Mouse (Mus musculus): Measurements from ENCODE around the gene Tmem151a. TPM values are rescaled to one million over a fixed set of nuclear protein-coding genes. Genes with fewer than 3 reads are reported as not detected.
"Not testable (repeated sequence)": the region's sequence is repeated elsewhere in the genome, so short reads cannot be mapped to it uniquely, and the experiment has no call there.

Gene Tmem151a
- polyA plus RNA-seq, 1 experiment from 2014 or later = 1.8 TPM

GRCm38 (mm10) chr19:5087884-5088728, 2.8 kb upstream of the Tmem151a start, which contains the start of gene Yif1a:
Yif1a (plus strand) TSS chr19:5088538.
- Histone ChIP-seq H3K27ac (peak within 1 kb of the TSS; percentile 84), H3K36me3 (peaks cover 38% of the 10 kb centered on the region), H3K4me3 (peak within 1 kb of the TSS; percentile 84), H3K9me3 (no peaks in the 10 kb centered on the region), H3K4me1 (replicated peaks) (peaks cover 36% of the 10 kb centered on the region), H3K27me3 (ENCODE audit: insufficient read depth, poor library complexity, severe bottlenecking) (peaks cover 35% of the 10 kb centered on the region)
- peak; percentile 93 for DNase-seq (ENCODE audit: low spot score)
- WGBS = under 1% methylated on average over 58 of the region's 58 CpGs

GRCm38 (mm10) chr19:5086533-5086932, 1.2 kb upstream of the Tmem151a start:
- H3K27me3 ChIP-seq (ENCODE audit: insufficient read depth, poor library complexity, severe bottlenecking) = peaks cover 51% of the 10 kb centered on the region
- peaks cover 22% of the 10 kb centered on the region for H3K36me3 ChIP-seq
- H3K27ac ChIP-seq; DNase-seq (ENCODE audit: low spot score); H3K9me3 ChIP-seq; H3K4me3 ChIP-seq: not testable (repeated sequence)
- H3K4me1 ChIP-seq (replicated peaks) = peaks cover 36% of the 10 kb centered on the region
- WGBS = 58% methylated on average over 4 of the region's 4 CpGs

DNA sequence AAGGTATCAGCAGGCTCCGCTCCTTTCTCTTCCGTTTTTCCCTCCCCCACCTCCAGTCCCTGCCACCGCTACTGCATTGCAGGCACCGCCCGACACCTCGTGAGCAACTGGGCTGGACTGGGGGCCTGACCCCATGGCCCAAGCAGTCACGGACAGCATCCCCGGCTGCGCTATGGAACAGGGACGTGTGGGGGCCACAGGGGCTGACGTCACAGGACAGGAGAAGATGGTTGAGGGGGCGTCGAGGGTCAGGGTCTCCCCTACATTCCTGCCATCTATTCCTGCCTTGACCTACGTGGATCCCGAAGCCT, 542 bp downstream of the Tmem151a start:
- H3K4me3 ChIP-seq = peak overlapping the region; percentile 57
- peaks cover 68% of the 10 kb centered on the region for H3K27me3 ChIP-seq (ENCODE audit: insufficient read depth, poor library complexity, severe bottlenecking)
- 6% methylated on average over 15 of the region's 15 CpGs for WGBS
- H3K27ac ChIP-seq = no peak overlapping the region; the same call in 1 of the 2 replicates
- H3K36me3 ChIP-seq = peaks cover 5% of the 10 kb centered on the region; the same call in 1 of the 2 replicates
- peaks cover 36% of the 10 kb centered on the region for H3K4me1 ChIP-seq (replicated peaks)
- no peak for DNase-seq (ENCODE audit: low spot score)
- H3K9me3 ChIP-seq = no peaks in the 10 kb centered on the region

DNA sequence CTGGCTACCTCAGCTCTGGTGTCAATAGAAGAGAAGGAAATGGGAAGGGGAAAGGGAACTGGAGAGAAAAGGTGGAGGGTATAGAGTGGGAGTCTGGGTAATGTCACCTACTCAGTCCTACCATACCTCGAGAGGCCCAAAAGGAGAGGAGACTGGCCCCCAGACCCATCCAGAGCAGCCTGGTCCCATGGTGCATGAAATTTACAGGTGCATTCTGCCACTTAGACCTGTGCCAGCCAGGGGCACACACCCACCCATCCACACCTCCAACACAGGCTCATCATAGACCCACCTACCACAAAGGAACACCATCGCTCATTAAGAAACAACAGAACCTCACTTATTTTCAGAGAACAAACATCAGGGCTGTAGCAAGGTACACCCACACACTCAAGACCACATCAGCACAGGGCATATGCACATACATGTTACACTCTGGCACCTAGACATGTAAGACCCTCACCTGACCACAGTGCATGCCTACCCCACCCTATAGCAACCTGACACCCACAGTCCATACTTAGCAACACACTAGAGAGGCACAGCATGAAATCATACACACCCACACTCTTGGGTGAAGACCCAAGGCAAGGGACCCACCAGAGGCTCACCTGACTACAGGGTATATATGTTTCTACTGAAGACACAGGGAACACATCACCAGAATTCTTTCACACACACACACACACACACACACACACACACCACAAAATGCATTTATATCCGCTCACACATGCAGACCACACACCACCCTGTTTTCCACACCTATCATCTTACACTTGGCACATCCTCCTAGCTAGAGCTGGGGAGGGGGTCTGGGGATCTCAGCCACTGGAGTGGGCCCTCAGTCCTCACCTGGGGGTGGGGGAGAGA, 1.1 kb downstream of the Tmem151a start:
- Histone ChIP-seq H3K4me3 (peak overlapping the region; percentile 57), H3K36me3 (no peaks in the 10 kb centered on the region), H3K9me3 (no peaks in the 10 kb centered on the region), H3K4me1 (replicated peaks) (peaks cover 30% of the 10 kb centered on the region), H3K27me3 (ENCODE audit: insufficient read depth, poor library complexity, severe bottlenecking) (peaks cover 70% of the 10 kb centered on the region), H3K27ac (no peak overlapping the region)
- no peak for DNase-seq (ENCODE audit: low spot score)
- 77% methylated on average over 3 of the region's 3 CpGs for WGBS

- Histone ChIP-seq H3K27ac (no peak overlapping the region), H3K27me3 (ENCODE audit: insufficient read depth, poor library complexity, severe bottlenecking) (peaks cover 70% of the 10 kb centered on the region), H3K4me1 (replicated peaks) (peaks cover 18% of the 10 kb centered on the region), H3K9me3 (no peaks in the 10 kb centered on the region), H3K4me3 (no peak overlapping the region), H3K36me3 (no peaks in the 10 kb centered on the region)
- no peak for DNase-seq (ENCODE audit: low spot score)
- WGBS = 65% methylated on average over 24 of the region's 24 CpGs
Observed at GRCm38 (mm10) chr19:5082596-5082995, 2.7 kb downstream of the Tmem151a start.

DNA sequence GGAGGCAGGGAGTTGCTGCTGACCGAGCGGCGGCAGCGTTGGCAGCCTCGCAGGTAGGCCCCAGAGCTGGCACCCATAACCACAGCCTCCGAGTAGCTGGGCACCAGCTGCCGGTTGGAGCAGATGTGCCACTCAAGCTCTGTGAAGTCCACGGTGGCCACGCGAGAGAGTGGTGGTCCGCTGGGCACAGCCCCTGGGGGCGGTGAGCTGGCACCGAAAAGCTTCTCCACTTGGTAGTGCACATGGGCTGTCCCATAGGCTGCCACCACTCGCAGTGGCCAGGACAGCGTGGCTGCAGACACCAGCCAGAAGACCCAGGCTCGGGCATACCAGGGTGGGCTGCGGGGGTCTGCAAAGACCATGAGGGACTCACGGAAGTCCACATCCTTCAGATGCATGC, 3.3 kb downstream of the Tmem151a start:
- Histone ChIP-seq H3K36me3 (no peaks in the 10 kb centered on the region), H3K4me1 (replicated peaks) (peaks cover 13% of the 10 kb centered on the region), H3K27ac (no peak overlapping the region), H3K4me3 (no peak overlapping the region), H3K9me3 (no peaks in the 10 kb centered on the region), H3K27me3 (ENCODE audit: insufficient read depth, poor library complexity, severe bottlenecking) (peaks cover 70% of the 10 kb centered on the region)
- no peak for DNase-seq (ENCODE audit: low spot score)
- 71% methylated on average over 18 of the region's 18 CpGs for WGBS

- Histone ChIP-seq H3K27ac (no peak overlapping the region), H3K27me3 (ENCODE audit: insufficient read depth, poor library complexity, severe bottlenecking) (peaks cover 52% of the 10 kb centered on the region), H3K4me1 (replicated peaks) (no peaks in the 10 kb centered on the region), H3K36me3 (no peaks in the 10 kb centered on the region), H3K4me3 (no peak overlapping the region), H3K9me3 (no peaks in the 10 kb centered on the region)
- no peak for DNase-seq (ENCODE audit: low spot score)
- WGBS = 96% methylated on average over 1 of the region's 1 CpGs
Observed at GRCm38 (mm10) chr19:5079279-5079678, 6.1 kb downstream of the Tmem151a start.

DNA sequence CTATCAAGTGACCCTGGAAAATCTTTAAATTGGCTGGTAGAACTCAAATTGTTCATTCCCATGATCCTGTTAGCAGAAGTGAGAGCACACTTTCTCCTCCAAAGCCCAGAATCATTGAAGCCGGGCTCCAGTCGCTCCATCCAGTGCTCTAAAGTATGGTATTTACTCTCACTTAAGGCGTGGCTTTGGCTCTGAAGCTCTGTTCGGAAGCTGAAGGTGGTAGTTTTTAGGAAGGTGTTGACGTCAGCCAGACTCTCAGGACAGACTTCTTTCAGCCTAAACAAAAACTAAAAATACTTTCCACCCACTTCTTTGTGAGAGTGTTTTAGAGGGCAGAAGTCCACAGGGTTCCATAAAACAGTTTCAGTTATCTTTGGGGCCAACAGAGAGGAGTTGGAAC, 11.8 kb downstream of the Tmem151a start:
- Histone ChIP-seq H3K4me3 (no peak overlapping the region), H3K27ac (no peak overlapping the region), H3K27me3 (ENCODE audit: insufficient read depth, poor library complexity, severe bottlenecking) (peaks cover 45% of the 10 kb centered on the region), H3K36me3 (no peaks in the 10 kb centered on the region), H3K4me1 (replicated peaks) (peaks cover 45% of the 10 kb centered on the region), H3K9me3 (no peaks in the 10 kb centered on the region)
- 48% methylated on average over 5 of the region's 5 CpGs for WGBS
- no peak for DNase-seq (ENCODE audit: low spot score)

- Histone ChIP-seq H3K27me3 (ENCODE audit: insufficient read depth, poor library complexity, severe bottlenecking) (peaks cover 50% of the 10 kb centered on the region), H3K4me3 (peak overlapping the region; percentile 61), H3K9me3 (no peaks in the 10 kb centered on the region), H3K4me1 (replicated peaks) (peaks cover 50% of the 10 kb centered on the region), H3K27ac (peak overlapping the region; percentile 90), H3K36me3 (no peaks in the 10 kb centered on the region)
- peak; percentile 85 for DNase-seq (ENCODE audit: low spot score)
- under 1% methylated on average over 15 of the region's 15 CpGs for WGBS
Observed at GRCm38 (mm10) chr19:5073028-5073427, 12.3 kb downstream of the Tmem151a start.

- Histone ChIP-seq H3K27ac (peak overlapping the region; percentile 90), H3K9me3 (no peaks in the 10 kb centered on the region), H3K4me3 (peak overlapping the region; percentile 61), H3K4me1 (replicated peaks) (peaks cover 55% of the 10 kb centered on the region), H3K36me3 (no peaks in the 10 kb centered on the region), H3K27me3 (ENCODE audit: insufficient read depth, poor library complexity, severe bottlenecking) (peaks cover 55% of the 10 kb centered on the region)
- peak; percentile 49 for DNase-seq (ENCODE audit: low spot score)
- 3% methylated on average over 20 of the region's 20 CpGs for WGBS
Observed at GRCm38 (mm10) chr19:5072389-5073019, 12.8 kb downstream of the Tmem151a start.

- Histone ChIP-seq H3K4me1 (replicated peaks) (peaks cover 63% of the 10 kb centered on the region), H3K27me3 (ENCODE audit: insufficient read depth, poor library complexity, severe bottlenecking) (peaks cover 62% of the 10 kb centered on the region), H3K36me3 (no peaks in the 10 kb centered on the region), H3K9me3 (no peaks in the 10 kb centered on the region), H3K4me3 (peak overlapping the region; percentile 61), H3K27ac (peak overlapping the region; percentile 90)
- under 1% methylated on average over 40 of the region's 40 CpGs for WGBS
- DNase-seq (ENCODE audit: low spot score) = peak; percentile 92
Observed at GRCm38 (mm10) chr19:5071545-5072369, 13.6 kb downstream of the Tmem151a start.

DNA sequence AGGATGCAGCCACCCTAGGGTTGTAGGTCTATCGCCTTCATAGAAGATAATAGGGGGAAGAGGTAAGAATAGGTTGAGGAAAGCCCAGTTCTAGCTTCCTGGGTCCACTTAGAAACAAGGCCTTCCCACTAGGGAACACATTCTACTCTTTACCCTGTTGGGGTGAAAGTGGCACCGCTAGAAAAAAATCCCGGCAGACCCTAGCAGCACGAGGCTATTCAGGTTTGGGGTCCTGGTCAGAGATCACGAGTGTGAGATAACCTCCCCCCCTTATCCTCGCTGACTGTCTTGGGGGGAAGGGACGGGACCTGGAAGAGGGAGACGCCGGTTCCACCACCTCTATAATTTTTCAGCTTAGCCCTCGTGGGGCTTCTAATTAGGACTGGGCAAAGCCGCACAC, 14.3 kb downstream of the Tmem151a start:
- Histone ChIP-seq H3K9me3 (no peaks in the 10 kb centered on the region), H3K27ac (peak overlapping the region; percentile 90), H3K4me3 (peak overlapping the region; percentile 61), H3K36me3 (no peaks in the 10 kb centered on the region), H3K4me1 (replicated peaks) (peaks cover 64% of the 10 kb centered on the region), H3K27me3 (ENCODE audit: insufficient read depth, poor library complexity, severe bottlenecking) (peaks cover 69% of the 10 kb centered on the region)
- WGBS = 6% methylated on average over 11 of the region's 11 CpGs
- DNase-seq (ENCODE audit: low spot score) = no peak

Data from hindbrain, embryonic 10.5 days (tissue).